Mouse (Mus musculus): Measurements from ENCODE around the gene Cdc42se1.

The Cdc42se1 gene

GRCm38 (mm10) chr3:95256931-95257330 is 28.4 kb downstream of the Cdc42se1 start:
- no peak for DNase-seq

GRCm38 (mm10) chr3:95261975-95262374 is 33.4 kb downstream of the Cdc42se1 start:
- DNase-seq = no peak

- peak; percentile 97 for DNase-seq
Observed at GRCm38 (mm10) chr3:95263089-95263739, 34.7 kb downstream of the Cdc42se1 start.

- no peak for DNase-seq
Observed at GRCm38 (mm10) chr3:95264724-95265123, 36.2 kb downstream of the Cdc42se1 start.

GRCm38 (mm10) chr3:95266052-95266451 is 37.5 kb downstream of the Cdc42se1 start:
- DNase-seq = no peak

DNA sequence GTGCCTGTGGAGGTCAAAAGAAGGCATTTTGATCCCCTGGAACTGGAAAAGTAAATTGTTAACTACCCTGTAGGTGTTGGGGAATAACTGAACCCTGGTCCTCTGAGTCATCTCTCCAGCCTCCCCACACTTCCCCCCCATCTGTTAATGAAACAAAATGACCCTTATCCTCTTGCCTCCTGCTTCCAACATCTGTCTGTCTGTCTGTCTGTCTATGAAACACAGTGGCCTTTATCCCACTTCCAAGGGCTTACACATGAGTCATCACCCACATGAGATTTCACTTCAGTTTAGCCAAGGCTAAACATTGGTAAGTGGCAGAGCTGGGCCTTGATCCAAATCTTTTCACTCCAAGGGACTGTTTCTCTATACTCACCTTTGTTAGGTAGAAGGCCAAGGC is 39.3 kb downstream of the Cdc42se1 start:
- DNase-seq = no peak

- no peak for DNase-seq
Observed at GRCm38 (mm10) chr3:95269789-95270188, 41.3 kb downstream of the Cdc42se1 start.

- DNase-seq = no peak
Observed at GRCm38 (mm10) chr3:95270766-95271364, 42.3 kb downstream of the Cdc42se1 start.

DNA sequence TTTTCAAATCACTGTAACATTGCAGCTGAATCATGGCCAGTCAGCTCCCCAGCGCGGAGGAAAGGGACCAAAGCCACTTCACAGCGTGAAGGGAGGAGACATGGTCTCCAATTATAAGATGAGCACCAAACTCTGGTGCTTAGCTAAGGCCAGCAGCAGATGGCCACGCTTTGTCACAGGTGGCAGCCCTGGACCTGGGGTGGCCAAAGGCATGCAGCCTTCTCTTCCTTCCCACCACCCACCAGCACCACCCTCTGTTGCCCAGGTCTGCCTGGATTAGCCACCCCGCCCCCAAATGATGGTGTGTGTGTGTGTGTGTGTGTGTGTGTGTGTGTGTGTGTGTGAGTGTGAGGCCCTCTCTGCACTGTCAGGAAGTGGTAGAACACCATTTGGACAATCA is 44.9 kb downstream of the Cdc42se1 start:
- DNase-seq = no peak

DNA sequence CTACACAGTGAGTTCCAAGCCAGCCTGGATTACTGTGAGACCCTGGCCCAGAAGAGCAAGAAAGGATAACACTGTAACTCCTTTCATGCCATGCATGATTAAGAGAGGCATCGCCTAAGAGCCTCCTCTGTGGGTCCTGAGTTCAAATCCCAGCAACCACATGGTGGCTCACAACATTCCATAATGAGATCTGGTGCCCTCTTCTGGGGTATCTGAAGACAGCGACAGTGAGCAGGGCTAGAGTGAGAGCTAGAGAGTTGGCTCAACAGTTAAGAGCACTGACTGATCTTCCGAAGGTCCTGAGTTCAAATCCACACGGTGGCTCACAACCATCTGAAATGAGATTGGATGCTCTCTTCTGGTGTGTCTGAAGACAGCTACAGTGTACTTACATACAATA is 45.9 kb downstream of the Cdc42se1 start:
- DNase-seq = no peak

DNA sequence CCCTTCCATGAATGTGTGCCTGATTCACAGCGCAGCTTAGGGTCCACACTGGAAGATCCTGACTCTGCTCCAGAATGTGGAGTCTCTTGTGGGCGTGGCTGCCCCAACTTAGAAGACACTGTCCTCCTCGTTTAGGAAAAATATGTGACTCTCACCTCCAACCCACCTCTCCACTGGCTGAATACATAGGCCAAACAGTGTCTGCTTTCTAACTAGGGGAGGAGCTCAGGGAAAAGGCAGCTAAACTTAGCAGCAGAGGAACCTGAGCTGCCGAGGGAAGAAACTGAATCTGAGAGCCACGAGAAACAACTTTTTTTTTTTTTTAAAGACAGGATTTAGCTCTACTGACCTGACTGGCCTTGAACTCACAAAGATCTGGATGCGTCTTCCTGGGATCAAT is 46.6 kb downstream of the Cdc42se1 start:
- no peak for DNase-seq

- no peak for DNase-seq
Observed at GRCm38 (mm10) chr3:95276428-95276934, 47.9 kb downstream of the Cdc42se1 start.

DNA sequence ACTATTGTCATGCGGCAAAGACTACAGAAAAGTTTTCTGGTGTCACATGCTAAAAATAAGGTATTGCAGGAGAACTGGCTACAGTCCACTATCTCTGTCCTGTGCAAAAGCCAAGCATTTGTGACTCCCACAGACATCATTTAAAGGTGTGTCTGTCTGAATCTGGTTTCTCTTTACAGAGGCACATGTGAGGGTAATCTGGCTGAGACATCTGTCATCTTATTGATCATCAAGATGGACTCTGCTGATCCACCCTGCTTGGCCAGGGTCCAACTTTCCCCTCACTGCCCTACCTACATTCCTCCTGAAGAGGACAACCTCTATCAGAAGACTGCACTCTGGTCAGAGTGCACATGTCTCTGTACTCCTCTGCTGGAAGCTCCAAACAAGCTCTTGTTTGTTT is 48.6 kb downstream of the Cdc42se1 start:
- no peak for DNase-seq

DNA sequence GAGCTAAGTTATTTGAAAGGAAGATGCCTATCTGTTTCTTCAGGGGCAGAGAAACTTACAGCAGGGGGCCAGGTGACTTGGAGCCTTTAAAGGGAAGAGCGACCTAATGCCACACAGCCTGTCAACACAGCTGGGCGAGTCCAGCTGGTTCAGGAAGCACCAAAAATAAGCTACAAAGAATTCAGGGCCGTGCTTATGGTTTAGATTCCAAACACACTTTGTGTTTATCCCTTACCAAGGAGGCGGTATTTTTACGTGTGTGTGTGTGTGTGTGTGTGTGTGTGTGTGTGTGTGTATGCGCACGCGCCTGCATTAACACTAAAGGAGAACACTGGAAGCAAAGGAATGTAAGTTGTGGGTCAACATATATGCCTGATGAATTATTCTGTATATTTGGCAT is 52.2 kb downstream of the Cdc42se1 start:
- no peak for DNase-seq

DNA sequence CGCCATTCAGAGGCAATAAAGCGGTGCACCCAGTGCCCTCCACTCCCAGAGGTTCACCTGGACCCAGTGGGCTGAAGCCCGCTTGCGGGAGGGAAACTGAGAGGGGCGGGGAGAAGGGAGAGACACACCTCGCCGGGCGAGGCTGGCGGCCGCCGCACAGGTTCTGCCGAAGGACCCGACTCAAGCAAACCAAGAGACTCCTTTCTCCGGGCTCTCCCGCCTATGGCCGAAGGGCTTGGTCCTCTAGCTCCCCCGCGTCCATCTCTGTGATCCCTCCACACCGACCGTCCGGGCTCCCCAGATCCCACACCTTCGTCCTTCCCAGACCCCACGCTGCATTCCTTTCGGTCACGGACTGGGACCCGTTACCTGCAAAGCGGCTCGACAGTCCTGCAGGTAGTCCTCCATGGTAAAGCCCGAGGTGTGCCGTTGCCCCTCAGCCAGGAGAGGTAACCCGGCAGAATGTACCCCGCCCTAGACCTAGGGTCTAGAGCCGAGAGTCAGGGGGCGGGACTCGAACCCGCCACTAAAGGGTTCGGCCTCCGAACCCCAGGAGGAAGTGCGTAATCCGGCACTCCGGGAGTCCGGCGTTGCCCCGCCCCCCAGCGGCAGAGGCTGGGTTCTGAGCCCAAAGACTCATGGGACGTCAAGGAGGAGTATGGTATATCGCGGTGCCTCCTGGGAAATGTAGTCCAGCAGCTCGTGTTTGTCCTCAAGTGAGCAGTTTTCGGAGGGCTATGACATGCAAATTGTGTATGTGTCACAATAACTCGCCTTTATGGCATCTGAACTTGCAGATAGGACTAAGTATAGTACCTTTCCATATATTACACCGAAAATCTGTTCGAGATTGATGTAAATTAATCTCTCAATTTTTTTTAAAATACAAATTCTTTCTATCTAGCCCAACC is 52.9 kb downstream of the Cdc42se1 start, which contains the start of the genes Mindy1 and Prune1:
Gene Mindy1 (plus strand): TSS at position 130 of the 911 bp plus-strand sequence.
Gene Prune1 (minus strand): TSS at position 861 of the 911 bp plus-strand sequence.
- peak; percentile 100 for DNase-seq

- peak; percentile 95 for DNase-seq
Observed at GRCm38 (mm10) chr3:95282381-95282864, 53.9 kb downstream of the Cdc42se1 start.

DNA sequence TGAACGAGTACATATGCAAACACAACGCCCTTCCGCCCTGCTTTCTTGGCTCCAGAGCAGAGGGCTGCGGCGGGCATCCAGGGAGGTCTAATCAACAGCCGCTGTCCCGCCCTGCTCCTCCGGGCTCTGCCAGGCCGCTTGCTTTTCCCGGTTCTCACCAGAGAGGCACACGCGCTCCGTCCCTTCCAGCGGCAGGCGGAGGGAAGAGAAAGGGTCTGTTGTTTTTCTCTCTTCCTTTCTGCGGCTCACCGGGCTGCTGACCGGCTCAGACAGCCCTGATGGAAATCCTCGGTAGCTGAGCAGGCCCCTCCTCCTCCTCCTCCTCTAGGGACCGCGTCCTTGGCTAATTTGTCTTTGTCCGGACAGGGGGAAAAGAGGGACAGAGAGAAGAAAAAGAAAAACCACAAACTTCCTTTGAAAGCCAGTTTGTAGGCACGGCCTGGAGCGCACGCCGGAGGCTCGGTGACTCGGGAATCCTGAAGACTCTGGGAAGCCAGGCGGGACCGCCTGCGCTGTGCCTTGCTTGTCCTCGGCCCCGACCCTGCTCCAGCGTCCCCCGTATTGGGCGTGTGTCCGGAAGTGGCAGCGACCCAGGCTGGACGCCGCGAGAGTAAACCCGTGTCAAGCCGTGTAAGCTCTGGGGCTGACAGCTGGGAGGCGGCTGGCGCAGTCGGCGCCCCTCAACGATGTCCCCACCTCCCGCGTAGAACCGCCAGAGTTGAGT is 54.5 kb downstream of the Cdc42se1 start:
- DNase-seq = peak; percentile 99

- DNase-seq = no peak
Observed at GRCm38 (mm10) chr3:95283589-95283941, 55.0 kb downstream of the Cdc42se1 start.

DNA sequence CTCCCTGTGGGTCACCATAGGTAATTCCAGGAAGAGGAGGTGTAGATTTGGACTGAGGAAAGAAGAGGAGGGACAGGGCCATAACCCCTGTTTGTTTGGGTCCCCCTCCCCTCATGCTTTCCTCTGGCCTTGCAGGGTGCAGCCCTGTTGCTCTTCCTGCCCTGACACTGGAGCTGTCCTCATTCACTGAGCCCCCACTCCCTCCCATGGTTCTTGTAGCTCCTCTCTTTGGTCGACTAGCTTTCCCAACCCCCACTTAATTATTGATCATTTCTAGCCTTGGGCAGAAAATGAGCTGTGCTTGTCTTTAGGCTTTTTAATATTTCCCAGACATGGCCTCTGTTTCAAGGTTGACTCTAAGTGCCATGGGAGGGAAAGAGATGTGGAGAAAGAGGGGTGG is 55.5 kb downstream of the Cdc42se1 start:
- no peak for DNase-seq

- DNase-seq = no peak
Observed at GRCm38 (mm10) chr3:95284501-95285281, 56.2 kb downstream of the Cdc42se1 start.

- no peak for DNase-seq
Observed at GRCm38 (mm10) chr3:95285390-95285789, 56.9 kb downstream of the Cdc42se1 start.
